Comparison of ENCODE assay signal across 16 mouse cellular contexts in genomic region chr7:144979814-144980213, GRCm38 (mm10). TPM values are rescaled to one million over a fixed set of nuclear protein-coding genes. Genes with fewer than 3 reads are reported as not detected.
A peak's percentile ranks its signal among the peaks of the same experiment; 100 is the strongest.
DNase-seq lines count a peak whose midpoint lies in the region; ATAC-seq lines count a peak whose summit lies in the region.
"Had no signal": no experiment of that assay in that cellular context is flagged by ENCODE, and none has a peak within 500 bp of the region (broad histone marks: within the 10 kb centered on the region; RNA-seq: fewer than 3 reads in every experiment).

No protein-coding gene starts in this region.

- WGBS in lung, embryonic 15.5 days = 37% methylated on average over 5 of the region's 5 CpGs

- H3K4me2 ChIP-seq in lung, embryonic 15.5 days = no peak overlapping the region
- H3K4me2 ChIP-seq: embryonic facial prominence, embryonic 15.5 days; heart, embryonic 15.5 days; hindbrain, embryonic 13.5 days; intestine, embryonic 15.5 days; neural tube, embryonic 12.5 days had no signal

- no peak for ATAC-seq in lung, embryonic 15.5 days (ENCODE audit: borderline replicate concordance, extremely low read depth, low FRiP score, low TSS enrichment)
- peak; percentile 61 for ATAC-seq in megakaryocyte progenitor cell, adult 5-6 weeks (replicated peaks; ENCODE audit: poor library complexity)
- ATAC-seq: activated CD4-positive, CD25-positive, alpha-beta regulatory T cell, adult 4 months; CD4-positive, CD25-positive, alpha-beta regulatory T cell, adult 4 months; intestine, embryonic 15.5 days had no signal

- H3K9me3 ChIP-seq in lung, embryonic 15.5 days = no peaks in the 10 kb centered on the region
- H3K9me3 ChIP-seq: embryonic facial prominence, embryonic 15.5 days; heart, embryonic 15.5 days; hindbrain, embryonic 13.5 days; intestine, embryonic 15.5 days; neural tube, embryonic 12.5 days had no signal

- peak overlapping the region; percentile 7; the same call in 1 of the 2 replicates for H3K27ac ChIP-seq in lung, embryonic 15.5 days
- H3K27ac ChIP-seq: embryonic facial prominence, embryonic 15.5 days; heart, embryonic 15.5 days; hindbrain, embryonic 13.5 days; intestine, embryonic 15.5 days; neural tube, embryonic 12.5 days had no signal

- no peak overlapping the region for H3K4me3 ChIP-seq in lung, embryonic 15.5 days
- H3K4me3 ChIP-seq: embryonic facial prominence, embryonic 15.5 days; heart, embryonic 15.5 days; hindbrain, embryonic 13.5 days; intestine, embryonic 15.5 days; neural tube, embryonic 12.5 days had no signal

- no peaks in the 10 kb centered on the region for H3K27me3 ChIP-seq in lung, embryonic 15.5 days
- H3K27me3 ChIP-seq: embryonic facial prominence, embryonic 15.5 days; heart, embryonic 15.5 days; hindbrain, embryonic 13.5 days; intestine, embryonic 15.5 days; neural tube, embryonic 12.5 days had no signal

- peak; percentile 44 to 45 for DNase-seq in spleen, postnatal 36 days (ENCODE audit: low spot score in 2 of 2)
- no peak for DNase-seq in spleen, postnatal 14 days (ENCODE audit: low spot score in 2 of 2)
- no peak for DNase-seq in cerebellum, postnatal 14 days
- DNase-seq in Muller cell, postnatal 12 days (ENCODE audit: inconsistent ontology term) = no peak
- no peak for DNase-seq in cerebellum, adult 9-11 months
- DNase-seq: kidney, postnatal 10 days; liver had no signal

- peaks cover 5% of the 10 kb centered on the region; the same call in 1 of the 2 replicates for H3K4me1 ChIP-seq in lung, embryonic 15.5 days
- H3K4me1 ChIP-seq: embryonic facial prominence, embryonic 15.5 days; heart, embryonic 15.5 days; hindbrain, embryonic 13.5 days; intestine, embryonic 15.5 days; neural tube, embryonic 12.5 days had no signal

- no peak overlapping the region for H3K9ac ChIP-seq in lung, embryonic 15.5 days
- H3K9ac ChIP-seq: embryonic facial prominence, embryonic 15.5 days; heart, embryonic 15.5 days; hindbrain, embryonic 13.5 days; intestine, embryonic 15.5 days; neural tube, embryonic 12.5 days had no signal

- H3K36me3 ChIP-seq in lung, embryonic 15.5 days = no peaks in the 10 kb centered on the region
- H3K36me3 ChIP-seq: embryonic facial prominence, embryonic 15.5 days; heart, embryonic 15.5 days; hindbrain, embryonic 13.5 days; intestine, embryonic 15.5 days; neural tube, embryonic 12.5 days had no signal

RNA-seq across cellular contexts. Expression of gene Ccnd1, which starts 40.1 kb away (rescaled TPM):
- polyA plus RNA-seq in lung, embryonic 15.5 days (2015; fragmentation: Nextera tagmentation; extraction: Ambion mirVana) = 127 and 134 TPM in 2 replicates
- total RNA-seq in megakaryocyte progenitor cell, adult 5-6 weeks (2015) = 8.6 and 10.3 TPM in 2 replicates
- 9.5 and 12.5 TPM in 2 replicates for total RNA-seq in megakaryocyte progenitor cell, adult 5-6 weeks (2017)

Comparison
In these comparisons a context has a peak if more than half of its experiments do, and no peak if none do; other contexts are left out.
1. DNase-seq: peak in spleen, postnatal 36 days (2 of 2); none in spleen, postnatal 14 days (0 of 2), cerebellum, postnatal 14 days (0 of 2), Muller cell, postnatal 12 days (single experiment) and cerebellum, adult 9-11 months (single experiment).